Mouse (Mus musculus) kidney, embryonic 14.5 days (tissue): ENCODE results near the gene Gm20737. TPM values are rescaled to one million over a fixed set of nuclear protein-coding genes. Genes with fewer than 3 reads are reported as not detected.
"Not testable (repeated sequence)": the region's sequence is repeated elsewhere in the genome, so short reads cannot be mapped to it uniquely, and the experiment has no call there.

ENCODE experiments used
- ATAC-seq: fragments of 200-750 bp; cut with Nextera tagmentation; 2 replicates; pipeline ENCODE4 v1.8.0; 2017; ENCODE audit warnings: moderate number of reproducible peaks, mild to moderate bottlenecking, moderate TSS enrichment, moderate library complexity; ENCODE audit not compliant: low FRiP score, low TSS enrichment
- H3K27ac ChIP-seq: fragments of 300-500 bp; sonication (generic); 2 replicates; pipeline ENCODE4 v1.5.1; 2014; ENCODE audit warnings: low read depth, mild to moderate bottlenecking, low read length, moderate library complexity, mixed read lengths
- H3K27me3 ChIP-seq: fragments of 300-500 bp; sonication (generic); 2 replicates; pipeline ENCODE4 v1.6.1; 2014; ENCODE audit warnings: mild to moderate bottlenecking, low read length; ENCODE audit not compliant: control insufficient read depth, insufficient read depth
- H3K36me3 ChIP-seq: fragments of 300-500 bp; sonication (generic); 2 replicates; pipeline ENCODE4 v1.6.1; 2014; ENCODE audit warnings: low read length, mixed read lengths; ENCODE audit not compliant: control insufficient read depth, insufficient read depth
- H3K4me1 ChIP-seq: fragments of 300-500 bp; sonication (generic); 2 replicates; pipeline ENCODE4 v1.6.1; 2014; ENCODE audit warnings: low read length, mixed read lengths; ENCODE audit not compliant: control insufficient read depth, insufficient read depth
- H3K4me2 ChIP-seq: fragments of 300-500 bp; sonication (generic); replicated peaks from 2 replicates; pipeline ENCODE4 v1.6.1; 2014; ENCODE audit warnings: low read depth, mild to moderate bottlenecking, low read length
- H3K4me3 ChIP-seq: fragments of 300-500 bp; sonication (generic); 2 replicates; pipeline ENCODE4 v1.5.1; 2014; ENCODE audit warnings: mild to moderate bottlenecking, low read length
- H3K9ac ChIP-seq: fragments of 300-500 bp; sonication (generic); 2 replicates; pipeline ENCODE4 v1.6.1; 2014; ENCODE audit warnings: low read depth, mild to moderate bottlenecking, low read length, moderate library complexity
- H3K9me3 ChIP-seq: fragments of 300-500 bp; sonication (generic); 2 replicates; pipeline ENCODE4 v1.6.1; 2016; ENCODE audit warnings: low read length; ENCODE audit not compliant: control insufficient read depth
- WGBS: fragments of 180-500 bp; shearing (Covaris S2); extraction: QIAGEN DNeasy Blood & Tissue Kit; methylation state at CpG from one replicate; pipeline ENCODE4 v1.1.7; 2014; 5-methylcytosine and 5-hydroxymethylcytosine counted together
- polyA plus RNA-seq: library from polyadenylated mRNA; unstranded; fragments of >200 nt; fragmentation: Nextera tagmentation; extraction: Ambion mirVana; gene quantifications from 2 replicates; pipeline ENCODE4 v1.2.1, GENCODE M21; 2014

The Gm20737 gene
- not detected in 2 replicates for polyA plus RNA-seq

- H3K9ac ChIP-seq, H3K27ac ChIP-seq, H3K4me1 ChIP-seq, ATAC-seq, H3K9me3 ChIP-seq, H3K36me3 ChIP-seq, H3K27me3 ChIP-seq, H3K4me3 ChIP-seq, H3K4me2 ChIP-seq: not testable (repeated sequence)
These were observed at the start of gene Gm20737 for GRCm38 (mm10) chrY:10535942-10536341. Gene Gm20737 (minus strand): TSS chrY:10536042.

GRCm38 (mm10) chrY:10553153-10553552 is 17.3 kb upstream of the Gm20737 start, which contains the start of gene Gm21775:
Gene Gm21775 (plus strand): TSS chrY:10553453.
- not testable (repeated sequence) for H3K9ac ChIP-seq, H3K4me2 ChIP-seq, H3K27me3 ChIP-seq, H3K9me3 ChIP-seq, H3K4me1 ChIP-seq, H3K4me3 ChIP-seq, H3K36me3 ChIP-seq, H3K27ac ChIP-seq, ATAC-seq
- WGBS: no CpG with 5 or more reads among the region's 5 CpGs

Other genes starting within 250 kb of the Gm20737 start
- not detected in 2 replicates for gene Gm20834, start 211.5 kb downstream of the Gm20737 start, polyA plus RNA-seq
- not detected in 2 replicates for gene Gm28510, start 123.3 kb downstream of the Gm20737 start, polyA plus RNA-seq
- not detected in 2 replicates for gene Gm21775, start 17.4 kb upstream of the Gm20737 start, polyA plus RNA-seq
- gene Gm21900, start 80.3 kb upstream of the Gm20737 start, polyA plus RNA-seq: not detected in 2 replicates
- not detected in 2 replicates for gene Gm20777, start 216.4 kb upstream of the Gm20737 start, polyA plus RNA-seq